23 mouse cellular contexts compared by ENCODE assay signal in genomic region chr14:77279143-77279542, GRCm38 (mm10).
"Had no signal": no experiment of that assay in that cellular context is flagged by ENCODE, and none has a peak within 500 bp of the region (broad histone marks: within the 10 kb centered on the region; RNA-seq: fewer than 3 reads in every experiment).

No protein-coding gene starts in this region.

- ATAC-seq: intestine, postnatal 0 days; liver, embryonic 12.5 days; midbrain, embryonic 13.5 days; midbrain, embryonic 16.5 days had no signal

- H3K9ac ChIP-seq: limb, embryonic 13.5 days; liver, embryonic 12.5 days; liver, embryonic 15.5 days; lung, embryonic 15.5 days; midbrain, embryonic 13.5 days; neural tube, embryonic 13.5 days; stomach, embryonic 15.5 days had no signal

- H3K4me3 ChIP-seq: limb, embryonic 10.5 days; limb, embryonic 13.5 days; liver, embryonic 12.5 days; liver, embryonic 15.5 days; lung, embryonic 15.5 days; megakaryocyte, embryonic 14.5 days; midbrain, embryonic 10.5 days; midbrain, embryonic 13.5 days; myocyte; neural tube, embryonic 13.5 days; stomach, embryonic 15.5 days had no signal

- H3K27me3 ChIP-seq: limb, embryonic 13.5 days; liver, embryonic 12.5 days; liver, embryonic 15.5 days; lung, embryonic 15.5 days; megakaryocyte, embryonic 14.5 days; midbrain, embryonic 13.5 days; neural tube, embryonic 13.5 days; stomach, embryonic 15.5 days had no signal

- H3K4me1 ChIP-seq: limb, embryonic 10.5 days; limb, embryonic 13.5 days; liver, embryonic 12.5 days; liver, embryonic 15.5 days; lung, embryonic 15.5 days; megakaryocyte, embryonic 14.5 days; stomach, embryonic 15.5 days had no signal

- H3K4me2 ChIP-seq: limb, embryonic 13.5 days; liver, embryonic 12.5 days; liver, embryonic 15.5 days; lung, embryonic 15.5 days; midbrain, embryonic 13.5 days; neural tube, embryonic 13.5 days; stomach, embryonic 15.5 days had no signal

- H3K27ac ChIP-seq: limb, embryonic 10.5 days; limb, embryonic 13.5 days; liver, embryonic 12.5 days; liver, embryonic 15.5 days; lung, embryonic 15.5 days; midbrain, embryonic 10.5 days; midbrain, embryonic 13.5 days; neural tube, embryonic 13.5 days; stomach, embryonic 15.5 days had no signal

- H3K36me3 ChIP-seq: limb, embryonic 10.5 days; limb, embryonic 13.5 days; liver, embryonic 12.5 days; liver, embryonic 15.5 days; lung, embryonic 15.5 days; midbrain, embryonic 10.5 days; midbrain, embryonic 13.5 days; neural tube, embryonic 13.5 days; stomach, embryonic 15.5 days had no signal

- DNase-seq: kidney, postnatal 10 days; kidney, postnatal 36 days; liver; lung, adult 18-20 months; lung, postnatal 10 days; lung, postnatal 36 days; retina, postnatal 1 day; right cerebral cortex, postnatal 25 days; spleen, adult 18-20 months; thymus, postnatal 25 days had no signal

- H3K9me3 ChIP-seq: limb, embryonic 10.5 days; limb, embryonic 13.5 days; liver, embryonic 12.5 days; liver, embryonic 15.5 days; lung, embryonic 15.5 days; megakaryocyte, embryonic 14.5 days; midbrain, embryonic 10.5 days; midbrain, embryonic 13.5 days; neural tube, embryonic 13.5 days; stomach, embryonic 15.5 days had no signal
